Mouse (Mus musculus) forebrain, embryonic 16.5 days (tissue): ENCODE data around the gene Socs7. TPM values are rescaled to one million over a fixed set of nuclear protein-coding genes. Genes with fewer than 3 reads are reported as not detected.

Source experiments
- ATAC-seq: fragments of 200-750 bp; cut with Nextera tagmentation; 2 replicates; pipeline ENCODE4 v1.8.0; 2017; ENCODE audit warnings: mild to moderate bottlenecking, moderate library complexity
- H3K27ac ChIP-seq: fragments of 300-500 bp; sonication (generic); 2 replicates; pipeline ENCODE4 v1.5.1; 2014; ENCODE audit warnings: low read length, control low read depth
- H3K27me3 ChIP-seq: fragments of 300-500 bp; sonication (generic); replicated peaks from 2 replicates; pipeline ENCODE4 v1.6.1; 2014; ENCODE audit warnings: low read length; ENCODE audit not compliant: control insufficient read depth, insufficient read depth
- H3K36me3 ChIP-seq: fragments of 300-500 bp; sonication (generic); 2 replicates; pipeline ENCODE4 v1.6.1; 2014; ENCODE audit not compliant: control insufficient read depth, insufficient read depth
- H3K4me1 ChIP-seq: fragments of 300-500 bp; sonication (generic); replicated peaks from 2 replicates; pipeline ENCODE4 v1.6.1; 2014; ENCODE audit warnings: low read length; ENCODE audit not compliant: control insufficient read depth, insufficient read depth
- H3K4me2 ChIP-seq: fragments of 300-500 bp; sonication (generic); 2 replicates; pipeline ENCODE4 v1.6.1; 2014; ENCODE audit warnings: mild to moderate bottlenecking, low read length, control low read depth
- H3K4me3 ChIP-seq: fragments of 300-500 bp; sonication (generic); replicated peaks from 2 replicates; pipeline ENCODE4 v1.5.1; 2014; ENCODE audit warnings: mild to moderate bottlenecking, low read length, control low read depth
- H3K9ac ChIP-seq: fragments of 300-500 bp; sonication (generic); replicated peaks from 2 replicates; pipeline ENCODE4 v1.6.1; 2014; ENCODE audit warnings: low read depth, low read length, control low read depth
- H3K9me3 ChIP-seq: fragments of 300-500 bp; sonication (generic); 2 replicates; pipeline ENCODE4 v1.6.1; 2016; ENCODE audit warnings: low read length; ENCODE audit not compliant: control insufficient read depth
- WGBS: fragments of 180-500 bp; shearing (Covaris S2); extraction: QIAGEN DNeasy Blood & Tissue Kit; methylation state at CpG from one replicate; pipeline ENCODE4 v1.1.7; 2014; 5-methylcytosine and 5-hydroxymethylcytosine counted together
- polyA plus RNA-seq: library from polyadenylated mRNA; unstranded; fragments of >200 nt; fragmentation: Nextera tagmentation; extraction: Ambion mirVana; gene quantifications from 2 replicates; pipeline ENCODE4 v1.2.1, GENCODE M21; 2015

The Socs7 gene
- polyA plus RNA-seq, 1 experiment from 2014 or later: 11.5 TPM

DNA sequence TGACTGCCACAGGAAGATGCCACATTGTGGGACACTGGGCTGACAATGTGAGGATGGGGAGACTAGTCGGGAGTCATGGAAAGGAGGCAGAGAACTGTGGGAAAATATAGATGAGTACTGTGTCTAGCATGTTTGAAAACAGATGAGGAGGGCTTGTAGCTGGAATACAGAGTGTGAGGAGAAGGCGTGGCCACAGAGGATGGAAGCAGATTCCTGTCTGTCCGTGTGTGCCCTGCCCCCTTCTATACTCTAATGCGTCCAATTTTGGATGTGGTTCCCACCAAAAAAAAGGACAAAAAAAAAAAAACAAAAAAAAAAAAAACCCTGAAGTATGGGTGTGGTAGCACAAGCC lies 66.4 kb downstream of the Socs7 start:
- 44% methylated on average over 4 of the region's 4 CpGs for WGBS
- Histone ChIP-seq H3K4me1 (peaks cover 10% of the 10 kb centered on the region; the same call in 1 of the 2 replicates), H3K27me3 (no peaks in the 10 kb centered on the region), H3K4me3 (peak overlapping the region; percentile 43), H3K27ac (no peak overlapping the region; the same call in 1 of the 2 replicates), H3K36me3 (no peaks in the 10 kb centered on the region), H3K4me2 (peak overlapping the region; percentile 58), H3K9me3 (no peaks in the 10 kb centered on the region), H3K9ac (peak overlapping the region; percentile 20)
- peak; percentile 13 for ATAC-seq

DNA sequence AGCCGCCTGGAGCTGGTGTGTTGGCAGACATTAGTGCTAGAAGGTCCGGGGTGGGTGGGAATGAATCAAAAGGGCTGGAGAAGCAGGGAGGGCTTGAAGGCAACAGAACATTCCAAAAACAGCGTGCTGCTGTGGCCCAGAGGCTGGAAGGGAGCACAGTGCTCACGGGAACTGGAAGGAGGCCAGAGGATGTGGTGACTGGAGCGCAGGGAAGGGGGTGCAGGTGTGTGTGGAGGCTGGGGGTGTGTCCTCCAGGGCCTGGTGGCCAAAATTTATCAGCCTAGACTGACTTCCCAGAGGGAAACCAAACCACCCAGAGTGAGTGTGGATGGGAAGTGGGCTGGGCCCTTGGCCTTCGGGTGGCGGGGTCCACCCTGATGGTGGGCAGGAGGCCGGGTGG lies 67.3 kb downstream of the Socs7 start:
- Histone ChIP-seq H3K4me3 (no peak overlapping the region), H3K27ac (no peak overlapping the region), H3K4me2 (no peak overlapping the region), H3K4me1 (peaks cover 12% of the 10 kb centered on the region), H3K9me3 (no peaks in the 10 kb centered on the region), H3K27me3 (no peaks in the 10 kb centered on the region), H3K9ac (no peak overlapping the region), H3K36me3 (no peaks in the 10 kb centered on the region)
- 72% methylated on average over 8 of the region's 8 CpGs for WGBS
- ATAC-seq: no peak

DNA sequence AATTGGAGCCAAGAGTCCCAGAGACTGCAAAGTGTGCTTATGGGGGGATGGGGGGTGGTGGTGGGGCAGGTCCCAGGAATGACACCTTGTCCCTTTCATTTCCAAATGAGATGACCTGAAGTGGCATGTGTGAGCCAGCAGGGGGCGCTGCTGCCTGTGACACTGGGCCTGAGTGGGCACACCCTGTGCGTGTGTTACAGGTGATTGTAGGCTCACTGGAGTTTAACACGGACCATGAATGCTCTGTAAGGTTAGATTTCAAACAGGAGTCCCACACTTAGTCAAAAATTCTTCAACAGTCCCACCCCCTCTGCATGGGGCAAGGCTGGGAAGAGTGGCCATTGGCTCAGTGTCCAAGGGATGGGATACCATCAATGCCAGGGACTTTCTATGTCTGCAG lies 69.7 kb downstream of the Socs7 start:
- Histone ChIP-seq H3K27ac (no peak overlapping the region), H3K27me3 (no peaks in the 10 kb centered on the region), H3K9ac (no peak overlapping the region), H3K4me3 (no peak overlapping the region), H3K36me3 (no peaks in the 10 kb centered on the region), H3K9me3 (no peaks in the 10 kb centered on the region), H3K4me1 (peaks cover 15% of the 10 kb centered on the region), H3K4me2 (no peak overlapping the region)
- 5% methylated on average over 3 of the region's 3 CpGs for WGBS
- ATAC-seq: no peak

DNA sequence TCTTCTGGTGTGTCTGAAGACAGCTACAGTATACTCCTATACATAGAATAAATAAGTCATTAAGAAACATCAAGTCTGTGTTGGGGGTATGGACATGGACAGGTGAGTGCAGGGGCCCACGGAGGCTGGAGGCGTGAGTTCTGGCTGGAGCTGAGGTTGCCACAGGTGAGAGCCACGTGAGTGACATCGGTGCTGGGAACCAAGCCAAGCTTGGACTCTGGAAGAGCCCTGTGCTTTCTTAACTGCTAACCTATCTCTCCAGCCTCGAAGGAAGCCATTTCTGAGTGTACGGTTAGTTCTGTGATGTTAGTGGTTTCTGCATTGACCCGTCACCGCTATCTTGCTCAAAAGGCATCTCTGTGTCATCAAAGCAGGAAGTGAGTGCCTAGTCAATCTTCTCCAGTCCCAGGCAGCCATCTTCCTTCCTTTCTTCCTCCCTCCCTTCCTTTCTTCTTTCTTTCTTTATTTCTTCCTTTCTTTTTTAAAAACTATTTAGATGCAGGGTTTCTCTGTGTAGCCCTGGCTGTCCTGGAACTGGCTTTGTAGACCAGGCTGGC lies 70.7 kb downstream of the Socs7 start:
- Histone ChIP-seq H3K9me3 (no peaks in the 10 kb centered on the region), H3K9ac (no peak overlapping the region), H3K4me1 (peaks cover 11% of the 10 kb centered on the region), H3K36me3 (no peaks in the 10 kb centered on the region), H3K27me3 (no peaks in the 10 kb centered on the region), H3K27ac (no peak overlapping the region), H3K4me3 (no peak overlapping the region), H3K4me2 (no peak overlapping the region)
- 92% methylated on average over 8 of the region's 8 CpGs for WGBS
- no peak for ATAC-seq

DNA sequence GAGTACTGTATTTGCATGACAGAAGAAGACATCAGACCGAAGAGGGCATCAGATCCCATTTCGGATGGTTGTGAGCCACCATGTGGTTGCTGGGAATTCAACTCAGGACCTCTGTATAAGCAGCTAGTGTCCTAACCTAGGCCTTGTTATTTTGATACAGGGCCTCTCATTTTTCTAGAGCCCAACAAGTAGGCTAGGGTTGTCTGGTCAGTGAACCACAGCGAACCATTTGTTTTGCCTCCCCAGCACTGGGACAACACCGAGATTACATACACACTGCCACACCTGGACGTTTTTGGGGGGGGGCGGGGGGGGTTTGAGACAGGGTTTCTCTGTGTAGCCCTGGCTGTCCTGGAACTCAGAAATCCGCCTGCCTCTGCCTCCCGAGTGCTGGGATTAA lies 71.8 kb downstream of the Socs7 start:
- WGBS: 78% methylated on average over 8 of the region's 8 CpGs

DNA sequence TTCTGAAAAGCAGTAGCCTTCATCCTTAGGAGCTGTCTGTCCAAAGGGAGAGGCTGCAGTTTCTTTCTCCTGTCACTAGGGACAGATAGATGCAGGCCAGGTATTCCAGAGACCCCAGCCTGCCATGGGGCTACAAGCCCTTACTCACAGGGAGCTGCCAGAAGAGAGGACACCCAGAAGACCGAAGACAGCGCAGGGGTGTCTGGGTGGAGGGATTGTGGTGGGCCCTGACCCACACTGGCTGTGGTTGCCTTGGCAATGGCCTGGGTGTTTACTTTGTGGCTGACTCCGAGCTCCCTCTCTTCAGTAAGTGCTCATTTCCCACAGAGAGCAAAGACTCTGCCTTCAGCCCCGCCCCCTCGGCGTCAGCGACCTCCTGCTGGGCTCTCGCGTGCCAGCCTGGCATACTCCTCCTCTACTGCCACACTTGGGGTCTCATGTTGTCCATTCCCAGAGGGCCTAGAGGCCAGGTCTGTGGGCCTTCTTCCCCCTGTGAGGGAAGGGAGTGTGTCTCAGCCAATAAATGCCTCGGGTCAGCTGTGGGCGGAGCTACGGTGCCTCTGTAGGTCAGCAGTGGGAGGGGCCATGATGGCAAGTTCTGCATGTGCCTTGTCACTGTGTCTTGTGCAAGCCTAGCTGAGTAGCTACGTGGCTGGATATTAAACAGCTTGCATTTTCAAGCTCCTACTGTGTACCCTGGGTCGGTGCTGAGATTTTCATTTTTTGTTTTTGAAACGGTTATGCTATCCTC lies 72.5 kb downstream of the Socs7 start:
- Histone ChIP-seq H3K9ac (no peak overlapping the region), H3K27ac (no peak overlapping the region), H3K4me1 (peaks cover 6% of the 10 kb centered on the region), H3K27me3 (peaks cover 9% of the 10 kb centered on the region), H3K4me2 (peak overlapping the region; percentile 28), H3K9me3 (no peaks in the 10 kb centered on the region), H3K36me3 (no peaks in the 10 kb centered on the region), H3K4me3 (peak overlapping the region; percentile 16; the same call in 1 of the 2 replicates)
- WGBS: 5% methylated on average over 15 of the region's 15 CpGs
- peak; percentile 45; the same call in 1 of the 2 replicates for ATAC-seq

More for the DNA sequence above, 71.8 kb downstream of the Socs7 start:
- Histone ChIP-seq H3K4me1 (peaks cover 5% of the 10 kb centered on the region), H3K27ac (no peak overlapping the region), H3K27me3 (peaks cover 1% of the 10 kb centered on the region), H3K4me2 (no peak overlapping the region), H3K9me3 (no peaks in the 10 kb centered on the region), H3K9ac (no peak overlapping the region), H3K36me3 (no peaks in the 10 kb centered on the region), H3K4me3 (no peak overlapping the region)
- ATAC-seq: no peak

DNA sequence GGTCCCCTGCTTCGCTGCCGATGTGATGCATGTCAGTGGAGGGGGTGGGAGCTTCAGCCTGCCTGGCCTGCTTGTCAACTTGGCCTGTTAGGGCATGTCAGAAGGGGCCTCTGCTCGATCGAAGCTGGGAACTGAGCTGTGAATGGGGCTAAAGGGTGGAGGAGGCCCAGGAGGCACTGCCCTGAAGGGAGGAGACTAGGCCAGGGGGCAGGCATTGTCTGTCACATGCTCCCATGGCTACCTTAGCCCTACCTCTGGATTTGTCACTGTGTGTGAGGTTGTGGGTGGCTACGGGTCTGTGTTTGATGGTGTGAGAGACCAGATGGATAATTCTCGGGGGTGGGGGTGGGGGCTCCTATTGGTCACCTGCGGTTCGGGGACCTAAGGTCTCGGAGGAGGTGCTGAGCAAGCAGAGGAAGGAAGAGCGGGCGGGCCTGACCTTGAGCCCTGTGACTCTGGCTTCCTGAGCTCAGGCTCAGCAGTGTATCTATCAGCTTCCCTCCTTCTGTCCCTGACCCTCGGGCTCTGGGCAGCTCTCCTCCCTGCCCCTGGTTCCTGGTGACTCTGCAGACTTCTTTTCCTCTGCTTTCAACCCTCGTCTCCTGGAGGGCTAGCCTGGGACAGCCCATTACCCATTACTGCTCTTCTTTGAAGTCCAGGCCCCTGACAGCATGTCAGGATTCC lies 73.6 kb downstream of the Socs7 start:
- H3K4me2 ChIP-seq: no peak overlapping the region
- H3K36me3 ChIP-seq: no peaks in the 10 kb centered on the region
- 0 out of 2 replicates have a peak, but pooled peaks have one; percentile 11 for ATAC-seq
- peaks cover 16% of the 10 kb centered on the region for H3K4me1 ChIP-seq
- WGBS: 78% methylated on average over 13 of the region's 13 CpGs
- no peak overlapping the region for H3K4me3 ChIP-seq
- no peak overlapping the region for H3K27ac ChIP-seq
- no peak overlapping the region for H3K9ac ChIP-seq
- no peaks in the 10 kb centered on the region for H3K9me3 ChIP-seq
- H3K27me3 ChIP-seq: peaks cover 11% of the 10 kb centered on the region

DNA sequence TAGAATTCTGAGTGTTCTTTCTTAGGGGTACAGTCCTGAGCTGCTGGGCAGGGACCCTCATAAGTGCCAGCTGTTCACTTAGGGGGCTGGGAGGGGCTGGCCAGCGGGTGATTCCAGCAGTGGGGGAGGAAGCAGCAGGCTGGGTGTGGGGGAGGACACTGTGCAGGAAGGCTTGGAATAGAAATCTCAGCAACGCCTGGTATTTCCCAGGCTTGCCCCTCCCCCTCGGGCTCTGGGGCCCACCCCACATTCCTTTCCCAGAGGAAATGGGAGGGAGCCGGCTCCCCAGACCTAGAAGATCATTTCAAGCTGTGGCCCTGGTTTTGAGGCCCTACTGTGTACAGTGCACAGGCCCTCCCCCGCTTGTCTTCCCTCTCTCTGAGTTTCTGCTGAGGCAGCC lies 75.4 kb downstream of the Socs7 start:
- no peaks in the 10 kb centered on the region for H3K9me3 ChIP-seq
- no peaks in the 10 kb centered on the region for H3K36me3 ChIP-seq
- no peak overlapping the region for H3K4me2 ChIP-seq
- WGBS: 15% methylated on average over 5 of the region's 5 CpGs
- H3K9ac ChIP-seq: no peak overlapping the region
- no peak for ATAC-seq
- H3K27me3 ChIP-seq: peaks cover 12% of the 10 kb centered on the region
- no peak overlapping the region for H3K27ac ChIP-seq
- H3K4me1 ChIP-seq: peaks cover 25% of the 10 kb centered on the region
- no peak overlapping the region for H3K4me3 ChIP-seq

DNA sequence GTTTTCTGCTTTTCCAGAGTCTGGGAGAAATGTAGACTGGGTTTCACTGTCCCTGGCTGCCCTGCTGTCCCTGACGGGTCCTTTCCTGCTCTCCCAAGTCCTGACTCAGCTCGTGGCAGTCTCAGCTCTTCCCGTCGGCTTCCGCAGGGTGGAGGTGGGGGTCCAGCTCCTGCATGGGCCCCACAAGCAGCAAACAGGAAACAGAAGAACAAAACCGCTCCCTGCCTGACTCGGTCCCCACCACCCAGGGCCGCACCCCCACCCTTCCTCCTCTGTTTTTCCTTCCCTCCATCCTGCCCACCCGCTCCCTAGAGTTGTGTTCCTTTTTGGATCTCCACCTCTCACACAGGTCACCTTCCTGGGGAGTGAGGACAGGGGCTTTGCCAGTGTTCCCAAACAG lies 76.5 kb downstream of the Socs7 start:
- H3K9me3 ChIP-seq: no peaks in the 10 kb centered on the region
- no peak overlapping the region for H3K4me3 ChIP-seq
- no peak for ATAC-seq
- WGBS: 60% methylated on average over 9 of the region's 9 CpGs
- peaks cover 12% of the 10 kb centered on the region for H3K27me3 ChIP-seq
- H3K9ac ChIP-seq: no peak overlapping the region
- no peak overlapping the region for H3K4me2 ChIP-seq
- no peak overlapping the region for H3K27ac ChIP-seq
- H3K36me3 ChIP-seq: no peaks in the 10 kb centered on the region
- H3K4me1 ChIP-seq: peaks cover 25% of the 10 kb centered on the region
